Mouse (Mus musculus): ENCODE measurements around the gene Olfr17. TPM values are rescaled to one million over a fixed set of nuclear protein-coding genes. Genes with fewer than 3 reads are reported as not detected.
"Not testable (repeated sequence)": the region's sequence is repeated elsewhere in the genome, so short reads cannot be mapped to it uniquely, and the experiment has no call there.

The Olfr17 gene
- polyA plus RNA-seq (2014; fragmentation: Nextera tagmentation; extraction: Ambion mirVana), result not detected in 2 replicates

DNA sequence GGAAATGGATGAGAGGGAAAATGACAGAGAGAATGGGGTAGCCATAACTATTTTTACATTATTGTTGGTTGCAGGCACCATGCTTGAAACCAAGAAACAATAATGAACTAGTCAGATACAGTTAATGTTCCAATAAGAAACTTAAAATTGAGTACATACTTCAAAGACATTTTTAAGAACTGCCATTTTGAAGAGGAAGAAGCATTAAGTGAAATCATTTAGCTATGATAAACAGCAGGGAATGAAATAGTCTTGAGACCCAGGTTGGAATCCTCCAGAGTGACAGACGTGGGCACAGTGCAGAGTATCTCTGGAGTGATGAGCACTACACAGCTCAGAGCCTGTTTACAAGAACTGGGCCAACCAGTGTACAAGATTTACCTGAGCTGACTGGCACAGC lies at the start of gene Olfr17:
Gene Olfr17 (plus strand): TSS at position 301 of the 400 bp plus-strand sequence.
- H3K27ac ChIP-seq (ENCODE audit: low read depth), result no peak within 1 kb of the TSS
- DNase-seq (ENCODE audit: low spot score), result no peak

DNA sequence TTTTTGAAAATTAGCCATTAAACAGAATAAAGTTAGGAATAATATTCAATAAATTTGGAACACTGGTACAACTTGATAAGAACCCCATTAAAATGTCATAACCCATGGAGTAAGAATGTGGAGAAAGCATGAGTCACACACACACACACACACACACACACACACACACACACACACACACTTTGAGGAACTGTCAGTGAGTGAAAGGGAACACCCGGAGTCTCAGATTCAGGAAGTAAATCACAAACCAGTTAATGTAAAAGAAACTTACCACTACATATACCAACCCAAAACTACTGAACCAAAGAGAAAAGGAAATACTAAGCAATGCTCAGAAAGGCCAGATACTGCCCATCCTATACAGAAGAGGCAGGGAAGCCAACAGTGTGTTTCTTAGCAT lies 48.6 kb upstream of the Olfr17 start:
- Histone ChIP-seq H3K4me1 (replicated peaks; ENCODE audit: control insufficient read depth, insufficient read depth, low read length) (no peaks in the 10 kb centered on the region), H3K27me3 (replicated peaks; ENCODE audit: control insufficient read depth, insufficient read depth, low read length) (no peaks in the 10 kb centered on the region), H3K4me2 (ENCODE audit: low read length) (no peak overlapping the region), H3K36me3 (ENCODE audit: control insufficient read depth, insufficient read depth, low read length) (no peaks in the 10 kb centered on the region), H3K9me3 (ENCODE audit: control insufficient read depth, low read length) (no peaks in the 10 kb centered on the region), H3K27ac (ENCODE audit: low read depth) (no peak overlapping the region), H3K9ac (ENCODE audit: low read length) (no peak overlapping the region), H3K4me3 (ENCODE audit: low read depth, low read length) (no peak overlapping the region)
- DNase-seq (ENCODE audit: low spot score), result no peak
- no peak for ATAC-seq (replicated peaks; ENCODE audit: low FRiP score, low TSS enrichment, low read depth)
- 56% methylated on average over 1 of the region's 1 CpGs for WGBS

More for the DNA sequence above, at the start of gene Olfr17:
- no peak for ATAC-seq (replicated peaks; ENCODE audit: low FRiP score, low TSS enrichment, low read depth)
- Histone ChIP-seq H3K27me3 (replicated peaks; ENCODE audit: control insufficient read depth, insufficient read depth, low read length) (no peaks in the 10 kb centered on the region), H3K4me2 (ENCODE audit: low read length) (no peak within 1 kb of the TSS), H3K9me3 (ENCODE audit: control insufficient read depth, low read length) (no peaks in the 10 kb centered on the region), H3K4me1 (replicated peaks; ENCODE audit: control insufficient read depth, insufficient read depth, low read length) (no peaks in the 10 kb centered on the region), H3K9ac (ENCODE audit: low read length) (no peak within 1 kb of the TSS), H3K36me3 (ENCODE audit: control insufficient read depth, insufficient read depth, low read length) (no peaks in the 10 kb centered on the region), H3K4me3 (ENCODE audit: low read depth, low read length) (no peak within 1 kb of the TSS)
- 62% methylated on average over 1 of the region's 1 CpGs for WGBS

DNA sequence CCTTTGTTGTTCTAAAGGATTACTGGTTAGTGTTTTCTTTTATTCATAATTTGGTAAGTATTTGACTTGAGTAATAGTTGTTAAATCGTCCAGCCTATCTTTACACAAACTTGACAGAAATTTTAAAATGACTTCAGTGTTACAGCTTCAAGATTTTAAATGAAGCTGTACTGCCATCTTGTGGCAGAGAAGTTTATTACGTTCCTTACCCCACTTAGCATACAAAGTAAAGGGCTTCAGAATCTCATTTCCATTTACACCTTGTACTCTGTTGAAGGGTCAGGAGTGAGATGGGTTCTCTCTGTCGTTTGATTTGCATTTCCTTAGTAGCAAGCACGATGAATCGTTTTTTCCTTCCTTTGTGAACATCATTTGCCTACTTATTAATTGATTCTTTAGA lies 47.2 kb upstream of the Olfr17 start:
- 2% methylated on average over 5 of the region's 5 CpGs for WGBS
- no peaks in the 10 kb centered on the region for H3K4me1 ChIP-seq (replicated peaks; ENCODE audit: control insufficient read depth, insufficient read depth, low read length)

DNA sequence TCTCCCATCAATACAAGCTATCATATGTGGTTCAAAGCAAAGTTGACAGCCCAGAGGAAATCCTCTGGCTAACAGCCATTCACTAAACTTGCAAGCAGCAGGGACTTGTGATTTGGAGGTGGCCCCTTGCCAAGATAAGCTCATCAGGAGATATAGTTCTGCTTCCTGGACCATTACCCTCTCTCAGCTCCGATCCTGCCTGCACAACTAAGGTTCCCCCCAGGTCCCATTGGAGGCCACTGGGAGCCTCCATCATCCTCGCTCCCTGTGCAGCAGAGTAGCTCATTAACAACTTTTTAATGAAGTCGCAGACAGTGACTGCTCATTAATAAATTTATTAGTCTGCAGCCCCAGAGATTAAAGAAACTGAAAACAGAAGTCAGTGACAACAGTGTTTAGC lies 45.4 kb upstream of the Olfr17 start:
- no peaks in the 10 kb centered on the region for H3K4me1 ChIP-seq (replicated peaks; ENCODE audit: control insufficient read depth, insufficient read depth, low read length)
- H3K27me3 ChIP-seq (replicated peaks; ENCODE audit: control insufficient read depth, insufficient read depth, low read length), result no peaks in the 10 kb centered on the region
- no peaks in the 10 kb centered on the region for H3K36me3 ChIP-seq (ENCODE audit: control insufficient read depth, insufficient read depth, low read length)
- no peak overlapping the region for H3K4me2 ChIP-seq (ENCODE audit: low read length)
- no peak for ATAC-seq (replicated peaks; ENCODE audit: low FRiP score, low TSS enrichment, low read depth)
- no peak overlapping the region for H3K27ac ChIP-seq (ENCODE audit: low read depth)
- DNase-seq (ENCODE audit: low spot score), result no peak
- H3K4me3 ChIP-seq (ENCODE audit: low read depth, low read length), result no peak overlapping the region
- 49% methylated on average over 3 of the region's 3 CpGs for WGBS
- no peak overlapping the region for H3K9ac ChIP-seq (ENCODE audit: low read length)
- no peaks in the 10 kb centered on the region for H3K9me3 ChIP-seq (ENCODE audit: control insufficient read depth, low read length)

More for the DNA sequence above, 47.2 kb upstream of the Olfr17 start:
- H3K9ac ChIP-seq (ENCODE audit: low read length), result no peak overlapping the region
- H3K36me3 ChIP-seq (ENCODE audit: control insufficient read depth, insufficient read depth, low read length), result no peaks in the 10 kb centered on the region
- no peak overlapping the region for H3K27ac ChIP-seq (ENCODE audit: low read depth)
- no peaks in the 10 kb centered on the region for H3K27me3 ChIP-seq (replicated peaks; ENCODE audit: control insufficient read depth, insufficient read depth, low read length)
- H3K4me2 ChIP-seq (ENCODE audit: low read length), result no peak overlapping the region
- ATAC-seq (replicated peaks; ENCODE audit: low FRiP score, low TSS enrichment, low read depth) (no peak), DNase-seq (ENCODE audit: low spot score) (no peak)
- H3K9me3 ChIP-seq (ENCODE audit: control insufficient read depth, low read length), result no peaks in the 10 kb centered on the region
- H3K4me3 ChIP-seq (ENCODE audit: low read depth, low read length), result no peak overlapping the region

DNA sequence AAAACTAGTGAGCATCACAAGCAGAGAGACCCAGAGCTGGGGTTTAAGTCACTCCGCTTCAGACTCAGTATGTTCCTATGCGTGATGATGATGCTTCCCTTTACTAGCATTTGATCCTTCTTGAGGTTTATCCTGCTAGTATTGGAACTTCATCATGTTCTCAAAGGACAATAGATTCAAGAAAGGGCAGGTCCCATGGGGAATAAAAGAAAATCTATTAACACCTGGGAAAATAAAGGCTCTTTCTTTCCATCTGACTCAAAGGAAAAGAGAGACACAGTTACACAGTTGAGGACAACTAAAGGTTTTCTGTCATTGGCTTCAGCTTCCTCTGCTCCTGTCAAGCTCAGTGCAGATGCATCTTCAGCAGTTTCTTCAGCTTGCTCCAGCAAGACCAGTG lies 22.3 kb upstream of the Olfr17 start, which contains the start of gene Olfr714:
Gene Olfr714 (plus strand): TSS at position 301 of the 400 bp plus-strand sequence.
- no peak within 1 kb of the TSS for H3K4me2 ChIP-seq (ENCODE audit: low read length)
- no peaks in the 10 kb centered on the region for H3K36me3 ChIP-seq (ENCODE audit: control insufficient read depth, insufficient read depth, low read length)
- DNase-seq (ENCODE audit: low spot score), result no peak
- no peak within 1 kb of the TSS for H3K27ac ChIP-seq (ENCODE audit: low read depth)
- H3K9ac ChIP-seq (ENCODE audit: low read length), result no peak within 1 kb of the TSS
- no peak for ATAC-seq (replicated peaks; ENCODE audit: low FRiP score, low TSS enrichment, low read depth)
- H3K9me3 ChIP-seq (ENCODE audit: control insufficient read depth, low read length), result no peaks in the 10 kb centered on the region
- no peaks in the 10 kb centered on the region for H3K27me3 ChIP-seq (replicated peaks; ENCODE audit: control insufficient read depth, insufficient read depth, low read length)
- WGBS, result 91% methylated on average over 2 of the region's 2 CpGs
- no peak within 1 kb of the TSS for H3K4me3 ChIP-seq (ENCODE audit: low read depth, low read length)
- no peaks in the 10 kb centered on the region for H3K4me1 ChIP-seq (replicated peaks; ENCODE audit: control insufficient read depth, insufficient read depth, low read length)

DNA sequence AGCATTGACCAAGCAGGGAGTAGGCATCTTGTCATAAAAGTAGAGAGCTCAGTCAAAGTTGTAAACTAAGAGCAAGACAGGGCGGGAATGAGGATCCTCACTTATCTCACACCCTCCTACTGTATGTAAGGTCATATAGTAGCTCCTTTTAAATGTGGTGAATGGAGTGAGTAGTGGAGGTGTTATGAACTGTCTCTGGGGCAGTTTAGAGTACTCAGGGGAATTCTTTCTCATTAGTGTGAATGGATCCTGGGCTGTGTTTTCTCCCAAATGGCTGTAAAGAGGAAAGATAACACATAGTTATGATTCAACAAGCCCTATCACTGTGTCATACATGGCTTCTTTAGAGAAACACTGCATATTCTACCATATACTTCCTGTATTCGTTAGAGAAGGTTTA lies 17.2 kb downstream of the Olfr17 start, which contains the start of gene Olfr715b:
Gene Olfr715b (minus strand): TSS at position 101 of the 400 bp plus-strand sequence.
- 88% methylated on average over 1 of the region's 2 CpGs for WGBS
- ATAC-seq (replicated peaks; ENCODE audit: low FRiP score, low TSS enrichment, low read depth), result not testable (repeated sequence)

DNA sequence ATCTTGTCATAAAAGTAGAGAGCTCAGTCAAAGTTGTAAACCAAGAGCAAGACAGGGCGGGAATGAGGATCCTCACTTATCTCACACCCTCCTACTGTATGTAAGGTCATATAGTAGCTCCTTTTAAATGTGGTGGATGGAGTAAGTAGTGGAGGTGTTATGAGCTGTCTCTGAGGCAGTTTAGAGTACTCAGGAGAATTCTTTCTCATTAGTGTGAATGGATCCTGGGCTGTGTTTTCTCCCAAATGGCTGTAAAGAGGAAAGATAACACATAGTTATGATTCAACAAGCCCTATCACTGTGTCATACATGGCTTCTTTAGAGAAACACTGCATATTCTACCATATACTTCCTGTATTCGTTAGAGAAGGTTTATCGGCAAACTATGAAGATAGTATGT lies 38.0 kb downstream of the Olfr17 start, which contains the start of gene Olfr715:
Gene Olfr715 (minus strand): TSS at position 101 of the 400 bp plus-strand sequence.
- not testable (repeated sequence) for H3K36me3 ChIP-seq (ENCODE audit: control insufficient read depth, insufficient read depth, low read length); H3K4me1 ChIP-seq (replicated peaks; ENCODE audit: control insufficient read depth, insufficient read depth, low read length); ATAC-seq (replicated peaks; ENCODE audit: low FRiP score, low TSS enrichment, low read depth); H3K27me3 ChIP-seq (replicated peaks; ENCODE audit: control insufficient read depth, insufficient read depth, low read length); H3K4me2 ChIP-seq (ENCODE audit: low read length); H3K4me3 ChIP-seq (ENCODE audit: low read depth, low read length); H3K9ac ChIP-seq (ENCODE audit: low read length); H3K9me3 ChIP-seq (ENCODE audit: control insufficient read depth, low read length); DNase-seq (ENCODE audit: low spot score); H3K27ac ChIP-seq (ENCODE audit: low read depth)
- WGBS, result 56% methylated on average over 1 of the region's 3 CpGs

More for the DNA sequence above, 17.2 kb downstream of the Olfr17 start, which contains the start of gene Olfr715b:
- not testable (repeated sequence) for H3K4me1 ChIP-seq (replicated peaks; ENCODE audit: control insufficient read depth, insufficient read depth, low read length); H3K27me3 ChIP-seq (replicated peaks; ENCODE audit: control insufficient read depth, insufficient read depth, low read length); H3K36me3 ChIP-seq (ENCODE audit: control insufficient read depth, insufficient read depth, low read length); DNase-seq (ENCODE audit: low spot score); H3K9ac ChIP-seq (ENCODE audit: low read length); H3K27ac ChIP-seq (ENCODE audit: low read depth); H3K4me2 ChIP-seq (ENCODE audit: low read length); H3K4me3 ChIP-seq (ENCODE audit: low read depth, low read length); H3K9me3 ChIP-seq (ENCODE audit: control insufficient read depth, low read length)

DNA sequence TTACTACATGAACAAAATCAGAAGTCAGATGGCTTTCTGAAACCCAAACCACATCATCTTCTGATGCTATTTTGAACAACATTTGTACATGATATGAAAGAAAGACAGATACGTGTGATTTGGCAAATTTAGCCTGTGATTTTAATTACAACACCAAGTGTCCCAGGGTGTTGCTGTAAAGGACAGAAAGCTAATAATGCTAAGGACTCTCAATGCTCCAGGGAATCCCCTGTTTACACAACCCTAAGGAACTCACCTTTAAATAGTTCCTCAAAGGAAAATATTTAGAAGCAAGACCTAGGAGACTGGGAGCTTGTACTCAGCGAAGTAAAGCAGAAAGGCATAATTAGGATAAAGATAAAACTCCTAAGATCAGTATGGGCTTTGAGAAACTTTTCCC lies 45.0 kb downstream of the Olfr17 start, which contains the start of gene Olfr716:
Gene Olfr716 (plus strand): TSS at position 301 of the 400 bp plus-strand sequence.
- DNase-seq (ENCODE audit: low spot score); H3K4me1 ChIP-seq (replicated peaks; ENCODE audit: control insufficient read depth, insufficient read depth, low read length); H3K27ac ChIP-seq (ENCODE audit: low read depth); H3K9me3 ChIP-seq (ENCODE audit: control insufficient read depth, low read length); ATAC-seq (replicated peaks; ENCODE audit: low FRiP score, low TSS enrichment, low read depth); H3K9ac ChIP-seq (ENCODE audit: low read length); H3K4me2 ChIP-seq (ENCODE audit: low read length); H3K36me3 ChIP-seq (ENCODE audit: control insufficient read depth, insufficient read depth, low read length); H3K4me3 ChIP-seq (ENCODE audit: low read depth, low read length); H3K27me3 ChIP-seq (replicated peaks; ENCODE audit: control insufficient read depth, insufficient read depth, low read length): not testable (repeated sequence)
- 67% methylated on average over 2 of the region's 2 CpGs for WGBS
